Mouse (Mus musculus) sigmoid colon, adult 10 weeks (tissue): ENCODE data around the gene Adh6a. TPM values are rescaled to one million over a fixed set of nuclear protein-coding genes. Genes with fewer than 3 reads are reported as not detected.

Experiments used
- polyA plus RNA-seq: library from polyadenylated mRNA; stranded (reverse); fragments of 350-450 nt; fragmentation: Illumina TruSeq; extraction: RNeasy Lipid Tissue Mini Kit (QIAGEN cat#74804); gene quantifications from one replicate; pipeline ENCODE4 v1.2.3, GENCODE M21; 2014; ENCODE audit warnings: low read depth, low replicate concordance

Gene Adh6a
- 0.32 TPM for polyA plus RNA-seq

DNA sequence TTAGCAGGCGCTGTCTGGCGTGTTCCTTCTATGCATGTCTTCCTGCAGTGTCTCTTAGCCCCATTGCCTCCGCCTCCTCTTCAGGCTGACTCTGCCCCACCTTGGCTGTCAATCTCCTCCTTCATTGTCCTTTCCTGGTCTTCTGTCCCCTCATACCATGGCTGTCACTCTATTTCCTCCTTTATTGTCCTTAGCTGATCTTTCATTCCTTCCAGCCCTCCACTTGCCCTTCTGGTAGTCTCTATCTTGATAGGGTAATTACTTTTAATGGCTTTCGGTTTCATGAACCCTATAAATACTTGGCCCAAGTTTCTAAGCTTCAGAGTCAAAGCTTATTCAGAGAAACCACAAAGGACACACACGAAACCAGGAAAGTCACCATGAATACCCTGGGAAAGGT is at the start of gene Adh6a:
Gene Adh6a (plus strand): TSS at position 322 of the 400 bp plus-strand sequence.

DNA sequence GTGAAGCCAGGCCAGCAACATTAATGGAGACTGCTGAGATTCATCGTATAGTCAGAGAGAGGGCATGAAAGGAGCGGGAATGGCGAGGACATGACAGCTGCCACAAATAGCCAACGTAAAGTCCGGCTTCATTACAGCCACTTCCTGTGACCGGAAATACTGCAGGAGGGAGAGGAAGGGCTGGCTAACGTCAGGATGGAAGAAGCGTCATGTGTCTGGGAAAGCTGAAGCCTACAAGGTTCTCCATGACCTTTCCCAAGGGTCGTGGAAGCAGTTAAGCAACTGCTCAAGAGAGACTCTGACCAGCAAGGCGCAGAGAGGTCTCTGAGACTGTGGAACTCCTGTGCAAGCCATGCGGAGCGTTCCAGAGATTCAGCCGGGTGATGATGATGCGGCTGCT is 28.4 kb downstream of the Adh6a start, which contains the start of gene Adh6b:
Gene Adh6b (plus strand): TSS at position 305 of the 400 bp plus-strand sequence.

Other genes with a start within 250 kb of the Adh6a start
- 0.16 TPM for gene 1110002E22Rik, start 248.2 kb upstream of the Adh6a start, polyA plus RNA-seq
- gene Gm5105, start 245.9 kb upstream of the Adh6a start, polyA plus RNA-seq: not detected
- gene Trmt10a, start 169.8 kb upstream of the Adh6a start, polyA plus RNA-seq: 7.8 TPM
- 2.7 TPM for gene Mttp, start 168.3 kb upstream of the Adh6a start, polyA plus RNA-seq
- not detected for gene 4930579F01Rik, start 119.5 kb upstream of the Adh6a start, polyA plus RNA-seq
- gene Adh7, start 95.5 kb upstream of the Adh6a start, polyA plus RNA-seq: 0.95 TPM
- 392 TPM for gene Adh1, start 52.3 kb upstream of the Adh6a start, polyA plus RNA-seq
- not detected for gene Adh6b, start 28.5 kb downstream of the Adh6a start, polyA plus RNA-seq
- gene Adh4, start 102.2 kb downstream of the Adh6a start, polyA plus RNA-seq: not detected
- 91.5 TPM for gene Adh5, start 129.8 kb downstream of the Adh6a start, polyA plus RNA-seq
- 82.3 TPM for gene Metap1, start 176.2 kb downstream of the Adh6a start, polyA plus RNA-seq
- gene Eif4e, start 212.9 kb downstream of the Adh6a start, polyA plus RNA-seq: 201 TPM